Mouse (Mus musculus): ENCODE data around the gene Gphb5. TPM values are rescaled to one million over a fixed set of nuclear protein-coding genes. Genes with fewer than 3 reads are reported as not detected.
"Not testable (repeated sequence)": the region's sequence is repeated elsewhere in the genome, so short reads cannot be mapped to it uniquely, and the experiment has no call there.

Gene Gphb5
- polyA plus RNA-seq, 1 experiment, result not detected

DNA sequence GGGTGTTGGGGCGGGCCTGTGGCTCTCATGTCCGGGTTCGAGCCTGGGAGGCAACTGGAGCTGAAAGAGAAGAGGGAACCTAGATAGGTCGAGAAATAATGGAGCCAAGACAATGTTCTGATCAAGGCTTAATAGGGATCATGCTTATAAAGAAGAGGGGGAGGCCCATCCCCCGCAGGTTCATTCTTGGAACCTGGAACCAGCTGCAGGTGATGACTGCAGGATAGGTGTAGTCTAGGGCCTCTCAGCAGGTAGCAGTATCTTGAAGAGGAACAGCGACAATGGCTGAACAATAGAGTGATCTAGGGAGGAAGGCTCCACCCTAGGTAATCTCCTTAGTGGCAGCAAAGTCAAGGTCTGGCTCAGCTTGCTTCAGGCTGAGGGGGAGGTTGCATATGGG, 15.8 kb upstream of the Gphb5 start:
- not testable (repeated sequence) for H3K9me3 ChIP-seq (replicated peaks; ENCODE audit: control insufficient read depth, insufficient read depth, low read length, poor library complexity, severe bottlenecking); H3K36me3 ChIP-seq (ENCODE audit: control insufficient read depth, insufficient read depth, low read length, poor library complexity, severe bottlenecking); H3K27me3 ChIP-seq (ENCODE audit: control insufficient read depth, insufficient read depth, low read length, poor library complexity, severe bottlenecking); H3K4me3 ChIP-seq (ENCODE audit: low read depth, low read length); H3K4me1 ChIP-seq (ENCODE audit: control insufficient read depth, insufficient read depth, low read length); H3K27ac ChIP-seq (ENCODE audit: insufficient read depth, low read length); H3K9ac ChIP-seq (ENCODE audit: low read depth, poor library complexity, severe bottlenecking)
- TF ChIP-seq EP300 (IDR thresholded peaks at IDR 0.05; ENCODE audit: insufficient read depth, low read depth, low read length), result peak; percentile 46; the same call in 1 of the 2 replicates

DNA sequence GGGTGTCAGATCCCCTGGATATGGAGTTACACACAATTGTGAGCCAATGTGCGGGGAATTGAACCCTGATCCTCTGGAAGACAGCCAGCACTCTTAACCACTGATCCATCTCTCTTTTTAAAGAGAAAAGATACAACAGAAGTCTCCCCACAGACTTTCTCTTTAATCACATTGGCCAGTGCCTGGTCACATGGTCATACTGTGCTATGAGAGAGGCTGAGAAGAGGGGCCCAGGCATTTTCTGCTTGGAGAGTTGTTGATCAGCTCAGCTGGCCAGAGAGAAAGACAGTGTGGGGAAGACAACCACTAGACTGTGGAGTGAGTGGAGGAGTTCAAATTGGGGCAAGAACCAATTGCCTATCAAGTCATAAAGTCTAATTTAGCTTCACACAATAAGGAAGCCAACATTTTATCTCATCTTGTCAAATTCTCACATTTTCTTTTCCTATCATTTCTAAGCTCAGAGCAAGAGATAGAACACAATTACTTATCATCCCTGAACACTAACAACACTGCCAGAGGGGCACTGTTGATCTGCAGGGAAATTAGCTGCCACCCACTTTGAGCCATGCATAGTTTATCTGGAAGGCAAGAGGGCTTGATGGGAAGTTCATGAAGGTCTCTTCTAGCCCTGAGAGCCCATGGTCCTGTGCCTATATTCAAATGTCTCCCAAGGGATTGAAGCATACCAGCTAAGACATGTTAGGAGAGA, 13.3 kb upstream of the Gphb5 start:
- TF ChIP-seq EP300 (IDR thresholded peaks at IDR 0.05; ENCODE audit: insufficient read depth, low read depth, low read length) (no peak), POLR2A (IDR thresholded peaks at IDR 0.05; ENCODE audit: insufficient read depth, low read length) (no peak), CTCF (IDR thresholded peaks at IDR 0.05; ENCODE audit: low read depth, low read length) (no peak)
- no peaks in the 10 kb centered on the region; the same call in 1 of the 2 replicates for H3K9me3 ChIP-seq (replicated peaks; ENCODE audit: control insufficient read depth, insufficient read depth, low read length, poor library complexity, severe bottlenecking)
- H3K27ac ChIP-seq (ENCODE audit: insufficient read depth, low read length), result no peak overlapping the region

DNA sequence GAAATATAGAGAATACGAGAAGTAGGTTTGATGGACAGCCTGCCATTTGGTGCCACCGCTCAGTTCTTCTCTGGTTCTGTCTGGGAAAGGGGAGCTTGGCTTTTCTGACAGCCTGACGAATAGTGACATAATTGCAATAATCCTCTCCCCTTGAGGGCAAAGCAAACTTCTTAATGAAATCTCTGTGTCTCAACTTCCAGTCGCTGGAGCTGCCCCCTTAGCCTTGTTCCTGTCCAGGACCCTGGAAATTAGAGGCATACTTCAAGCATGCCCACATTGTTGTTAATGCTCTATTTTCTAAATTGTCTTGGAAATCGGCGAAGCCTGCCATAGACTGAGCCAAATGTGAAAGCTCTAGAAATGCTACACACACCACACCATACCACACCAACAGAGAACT, 12.1 kb upstream of the Gphb5 start:
- Histone ChIP-seq H3K9me3 (replicated peaks; ENCODE audit: control insufficient read depth, insufficient read depth, low read length, poor library complexity, severe bottlenecking) (no peaks in the 10 kb centered on the region; the same call in 1 of the 2 replicates), H3K27ac (ENCODE audit: insufficient read depth, low read length) (no peak overlapping the region), H3K4me3 (ENCODE audit: low read depth, low read length) (no peak overlapping the region), H3K9ac (ENCODE audit: low read depth, poor library complexity, severe bottlenecking) (no peak overlapping the region), H3K4me1 (ENCODE audit: control insufficient read depth, insufficient read depth, low read length) (no peaks in the 10 kb centered on the region), H3K27me3 (ENCODE audit: control insufficient read depth, insufficient read depth, low read length, poor library complexity, severe bottlenecking) (no peaks in the 10 kb centered on the region), H3K36me3 (ENCODE audit: control insufficient read depth, insufficient read depth, low read length, poor library complexity, severe bottlenecking) (no peaks in the 10 kb centered on the region)
- no peak for TF ChIP-seq POLR2A (IDR thresholded peaks at IDR 0.05; ENCODE audit: insufficient read depth, low read length)
- TF ChIP-seq EP300 (IDR thresholded peaks at IDR 0.05; ENCODE audit: insufficient read depth, low read depth, low read length), result no peak
- TF ChIP-seq CTCF (IDR thresholded peaks at IDR 0.05; ENCODE audit: low read depth, low read length), result no peak

More for the DNA sequence above, 13.3 kb upstream of the Gphb5 start:
- H3K4me3 ChIP-seq (ENCODE audit: low read depth, low read length), result no peak overlapping the region
- no peaks in the 10 kb centered on the region for H3K4me1 ChIP-seq (ENCODE audit: control insufficient read depth, insufficient read depth, low read length)
- H3K36me3 ChIP-seq (ENCODE audit: control insufficient read depth, insufficient read depth, low read length, poor library complexity, severe bottlenecking), result no peaks in the 10 kb centered on the region
- H3K9ac ChIP-seq (ENCODE audit: low read depth, poor library complexity, severe bottlenecking), result no peak overlapping the region
- no peaks in the 10 kb centered on the region for H3K27me3 ChIP-seq (ENCODE audit: control insufficient read depth, insufficient read depth, low read length, poor library complexity, severe bottlenecking)

GRCm38 (mm10) chr12:75425882-75426281, 9.3 kb upstream of the Gphb5 start:
- no peak overlapping the region for H3K9ac ChIP-seq (ENCODE audit: low read depth, poor library complexity, severe bottlenecking)
- no peaks in the 10 kb centered on the region for H3K9me3 ChIP-seq (replicated peaks; ENCODE audit: control insufficient read depth, insufficient read depth, low read length, poor library complexity, severe bottlenecking)
- no peak overlapping the region for H3K4me3 ChIP-seq (ENCODE audit: low read depth, low read length)
- H3K27me3 ChIP-seq (ENCODE audit: control insufficient read depth, insufficient read depth, low read length, poor library complexity, severe bottlenecking), result no peaks in the 10 kb centered on the region
- H3K4me1 ChIP-seq (ENCODE audit: control insufficient read depth, insufficient read depth, low read length), result no peaks in the 10 kb centered on the region
- H3K27ac ChIP-seq (ENCODE audit: insufficient read depth, low read length), result no peak overlapping the region
- no peak for TF ChIP-seq EP300 (IDR thresholded peaks at IDR 0.05; ENCODE audit: insufficient read depth, low read depth, low read length)
- TF ChIP-seq CTCF (IDR thresholded peaks at IDR 0.05; ENCODE audit: low read depth, low read length), result no peak
- no peak for TF ChIP-seq POLR2A (IDR thresholded peaks at IDR 0.05; ENCODE audit: insufficient read depth, low read length)
- no peaks in the 10 kb centered on the region for H3K36me3 ChIP-seq (ENCODE audit: control insufficient read depth, insufficient read depth, low read length, poor library complexity, severe bottlenecking)

GRCm38 (mm10) chr12:75424817-75425216, 8.2 kb upstream of the Gphb5 start:
- Histone ChIP-seq H3K36me3 (ENCODE audit: control insufficient read depth, insufficient read depth, low read length, poor library complexity, severe bottlenecking) (no peaks in the 10 kb centered on the region), H3K27ac (ENCODE audit: insufficient read depth, low read length) (no peak overlapping the region), H3K4me3 (ENCODE audit: low read depth, low read length) (no peak overlapping the region), H3K27me3 (ENCODE audit: control insufficient read depth, insufficient read depth, low read length, poor library complexity, severe bottlenecking) (no peaks in the 10 kb centered on the region), H3K4me1 (ENCODE audit: control insufficient read depth, insufficient read depth, low read length) (no peaks in the 10 kb centered on the region), H3K9ac (ENCODE audit: low read depth, poor library complexity, severe bottlenecking) (no peak overlapping the region), H3K9me3 (replicated peaks; ENCODE audit: control insufficient read depth, insufficient read depth, low read length, poor library complexity, severe bottlenecking) (no peaks in the 10 kb centered on the region)
- TF ChIP-seq CTCF (IDR thresholded peaks at IDR 0.05; ENCODE audit: low read depth, low read length) (no peak), EP300 (IDR thresholded peaks at IDR 0.05; ENCODE audit: insufficient read depth, low read depth, low read length) (no peak), POLR2A (IDR thresholded peaks at IDR 0.05; ENCODE audit: insufficient read depth, low read length) (no peak)

DNA sequence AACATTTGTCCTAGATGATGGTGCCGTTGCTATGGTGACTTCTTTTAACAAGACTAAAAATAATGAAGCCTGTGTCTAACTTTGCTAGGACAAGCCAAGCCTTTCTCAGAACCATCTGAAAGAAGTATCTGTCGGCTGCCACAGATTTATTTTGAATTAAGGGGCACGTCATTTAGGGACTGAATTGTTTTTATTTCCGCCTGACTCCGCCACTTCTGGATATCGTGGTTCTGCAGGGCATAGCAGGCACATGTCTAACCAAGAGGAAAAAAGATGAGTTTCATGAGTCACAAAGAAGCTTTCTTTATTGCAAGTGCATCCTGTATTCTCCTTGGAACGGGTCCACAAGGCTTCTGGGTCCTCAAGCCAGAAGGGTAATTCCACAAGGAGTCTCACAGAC, 7.8 kb upstream of the Gphb5 start:
- H3K9me3 ChIP-seq (replicated peaks; ENCODE audit: control insufficient read depth, insufficient read depth, low read length, poor library complexity, severe bottlenecking), result no peaks in the 10 kb centered on the region
- no peak overlapping the region for H3K9ac ChIP-seq (ENCODE audit: low read depth, poor library complexity, severe bottlenecking)
- H3K4me3 ChIP-seq (ENCODE audit: low read depth, low read length), result no peak overlapping the region
- no peaks in the 10 kb centered on the region for H3K4me1 ChIP-seq (ENCODE audit: control insufficient read depth, insufficient read depth, low read length)
- H3K27ac ChIP-seq (ENCODE audit: insufficient read depth, low read length), result no peak overlapping the region
- no peak for TF ChIP-seq CTCF (IDR thresholded peaks at IDR 0.05; ENCODE audit: low read depth, low read length)
- TF ChIP-seq POLR2A (IDR thresholded peaks at IDR 0.05; ENCODE audit: insufficient read depth, low read length), result no peak
- no peak for TF ChIP-seq EP300 (IDR thresholded peaks at IDR 0.05; ENCODE audit: insufficient read depth, low read depth, low read length)
- no peaks in the 10 kb centered on the region for H3K36me3 ChIP-seq (ENCODE audit: control insufficient read depth, insufficient read depth, low read length, poor library complexity, severe bottlenecking)
- H3K27me3 ChIP-seq (ENCODE audit: control insufficient read depth, insufficient read depth, low read length, poor library complexity, severe bottlenecking), result no peaks in the 10 kb centered on the region

Measured in ES-Bruce4 (cell line).